Mouse (Mus musculus): ENCODE measurements at regions not wholly inside any gene's neighbourhood (a gene's known extent, or its start where the extent isn't known, plus 50 kb on each side); places are given as distances from the start of the nearest gene placed in this dataset.

DNA sequence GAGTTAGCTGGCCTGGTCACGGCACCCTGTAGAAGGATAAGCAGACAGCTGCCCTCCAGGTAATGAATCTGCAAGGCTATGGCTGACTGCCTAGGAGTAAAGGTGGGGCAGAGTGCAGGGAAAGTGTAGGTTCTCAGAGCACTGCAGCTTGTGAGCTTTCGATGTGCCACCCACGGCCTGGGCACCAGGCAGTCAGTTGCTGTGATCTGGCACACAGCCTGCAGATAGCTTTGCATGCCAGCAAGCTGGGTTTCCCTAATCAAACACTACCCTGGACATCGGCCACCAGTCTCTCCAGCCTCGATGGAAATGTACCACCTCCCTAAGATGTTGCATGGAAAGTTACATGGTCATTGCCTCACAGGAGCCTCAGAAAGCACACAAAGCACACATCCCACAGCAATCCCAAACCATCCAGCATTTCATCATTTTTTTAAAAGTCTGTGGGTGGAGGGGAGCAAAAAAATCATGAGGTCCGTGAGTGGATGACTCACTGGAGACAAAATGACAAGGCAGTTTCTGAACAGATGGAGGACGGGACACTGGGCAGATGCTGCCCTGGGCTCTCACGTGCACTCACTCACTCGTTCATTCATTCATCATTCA is 112.7 kb downstream of the Ets2 start:
- TF ChIP-seq CTCF (IDR thresholded peaks at IDR 0.05; ENCODE audit: low read depth, low read length): no peak
- no peak for TF ChIP-seq GATA1 (IDR thresholded peaks at IDR 0.05; ENCODE audit: borderline replicate concordance, low read length)
- no peak for TF ChIP-seq TAL1 (conservative IDR thresholded peaks at IDR 0.05; ENCODE audit: low read depth, low read length)

All from G1E (cell line).